Mouse (Mus musculus) liver, embryonic 14.5 days (tissue): ENCODE data around the gene Pglyrp2. TPM values are rescaled to one million over a fixed set of nuclear protein-coding genes. Genes with fewer than 3 reads are reported as not detected.

ENCODE experiments used
- ATAC-seq: fragments of 200-750 bp; cut with Nextera tagmentation; 2 replicates; pipeline ENCODE4 v1.8.0; 2017; ENCODE audit warnings: moderate number of reproducible peaks, mild to moderate bottlenecking, moderate library complexity; ENCODE audit not compliant: insufficient read depth
- DNase-seq, 3 experiments: peaks; one replicate each; pipeline ENCODE4 v3.0.0-alpha.2; 2012 to 2013; ENCODE audit warnings: low read depth in 3 of 3, low spot score in 3 of 3
- H3K27ac ChIP-seq: fragments of 300-500 bp; sonication (generic); 2 replicates; pipeline ENCODE4 v1.5.1; 2014; ENCODE audit warnings: moderate library complexity, mild to moderate bottlenecking, control low read depth, inconsistent platforms
- H3K27me3 ChIP-seq: fragments of 300-500 bp; sonication (generic); 2 replicates; pipeline ENCODE4 v1.6.1; 2014; ENCODE audit warnings: mild to moderate bottlenecking, low read length, moderate library complexity; ENCODE audit not compliant: control insufficient read depth, insufficient read depth
- H3K36me3 ChIP-seq: fragments of 300-500 bp; sonication (generic); replicated peaks from 2 replicates; pipeline ENCODE4 v1.6.1; 2014; ENCODE audit warnings: low read depth; ENCODE audit not compliant: control insufficient read depth, insufficient read depth
- H3K4me1 ChIP-seq, 2 experiments: fragments of 200-500 bp in 1 of 2; fragments of 300-500 bp in 1 of 2; sonication (generic) in 1 of 2; replicated peaks; 2 replicates each; pipeline ENCODE4 v1.6.1; 2012 to 2014; ENCODE audit warnings: antibody characterized with exemption in 1 of 2, inconsistent platforms in 1 of 2, low read length in 1 of 2; ENCODE audit not compliant: control insufficient read depth in 2 of 2, insufficient read depth in 2 of 2
- H3K4me2 ChIP-seq: fragments of 300-500 bp; sonication (generic); 2 replicates; pipeline ENCODE4 v1.6.1; 2014; ENCODE audit warnings: low read depth, mild to moderate bottlenecking, control low read depth, moderate library complexity
- H3K4me3 ChIP-seq, 2 experiments: fragments of 200-500 bp in 1 of 2; fragments of 300-500 bp in 1 of 2; sonication (generic) in 1 of 2; 2 replicates each; pipeline ENCODE4 v1.5.1; 2012 to 2014; ENCODE audit warnings: low read depth in 2 of 2, low read length in 2 of 2, mild to moderate bottlenecking in 2 of 2, control low read depth in 1 of 2, inconsistent platforms in 1 of 2, moderate library complexity in 1 of 2; ENCODE audit not compliant: insufficient read depth in 1 of 2
- H3K9ac ChIP-seq: fragments of 300-500 bp; sonication (generic); replicated peaks from 2 replicates; pipeline ENCODE4 v1.6.1; 2014; ENCODE audit warnings: mild to moderate bottlenecking, control low read depth, moderate library complexity
- H3K9me3 ChIP-seq: fragments of 300-500 bp; sonication (generic); 2 replicates; pipeline ENCODE4 v1.6.1; 2016; ENCODE audit warnings: low read length, mixed read lengths; ENCODE audit not compliant: control insufficient read depth
- CTCF ChIP-seq: IDR thresholded peaks from 2 replicates; pipeline ENCODE4 v1.5.1; 2016; ENCODE audit warnings: antibody characterized with exemption, low read depth, control low read depth
- EP300 ChIP-seq: IDR thresholded peaks from 2 replicates; pipeline ENCODE4 v1.6.1; 2016; ENCODE audit warnings: antibody characterized with exemption, low read depth
- WGBS: fragments of 180-500 bp; shearing (Covaris S2); extraction: QIAGEN DNeasy Blood & Tissue Kit; methylation state at CpG from one replicate; pipeline ENCODE4 v1.1.7; 2014; ENCODE audit not compliant: insufficient replicate concordance; 5-methylcytosine and 5-hydroxymethylcytosine counted together
- polyA plus RNA-seq, 2 experiments: library from polyadenylated mRNA; depleted of rRNA in 1 of 2; stranded (reverse) in 1 of 2; unstranded in 1 of 2; fragments of >200 nt; fragmentation: Nextera tagmentation in 1 of 2; extraction: Ambion mirVana in 1 of 2; gene quantifications; 2 replicates each; pipeline versions ENCODE4 v1.2.1 to v1.2.3; 2012 to 2014

Gene Pglyrp2
- polyA plus RNA-seq, 2 experiments, result 4.0 to 5.7 TPM

DNA sequence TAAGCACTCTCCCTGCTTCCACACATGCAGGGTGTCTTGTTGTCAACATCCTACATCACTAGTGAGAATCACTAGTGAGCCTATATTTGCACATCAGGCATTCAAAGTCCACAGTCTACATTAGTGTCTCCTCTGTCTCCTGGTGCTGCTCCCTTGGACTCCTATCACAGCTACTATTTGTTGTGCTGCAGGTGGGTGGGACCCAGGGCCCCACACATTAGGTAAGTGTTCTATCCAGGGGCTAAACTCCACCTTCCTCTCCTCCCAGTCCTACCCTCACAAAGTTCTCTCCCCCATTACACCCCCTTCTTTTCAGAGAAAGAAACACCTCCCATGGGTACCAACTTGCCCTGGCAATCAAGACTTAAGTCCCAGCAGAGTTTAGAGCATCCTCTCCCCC is 2.6 kb upstream of the Pglyrp2 start:
- Histone ChIP-seq H3K27me3 (no peaks in the 10 kb centered on the region), H3K27ac (no peak overlapping the region), H3K9ac (no peak overlapping the region), H3K36me3 (no peaks in the 10 kb centered on the region), H3K4me3 (no peak overlapping the region), H3K9me3 (no peaks in the 10 kb centered on the region), H3K4me1 (peaks cover 0 to 3% of the 10 kb centered on the region in 2 experiments; a peak in 2 of 4 replicates), H3K4me2 (no peak overlapping the region)
- DNase-seq (no peak), ATAC-seq (peak; percentile 45; the same call in 1 of the 2 replicates)
- TF ChIP-seq CTCF (no peak), EP300 (no peak)

DNA sequence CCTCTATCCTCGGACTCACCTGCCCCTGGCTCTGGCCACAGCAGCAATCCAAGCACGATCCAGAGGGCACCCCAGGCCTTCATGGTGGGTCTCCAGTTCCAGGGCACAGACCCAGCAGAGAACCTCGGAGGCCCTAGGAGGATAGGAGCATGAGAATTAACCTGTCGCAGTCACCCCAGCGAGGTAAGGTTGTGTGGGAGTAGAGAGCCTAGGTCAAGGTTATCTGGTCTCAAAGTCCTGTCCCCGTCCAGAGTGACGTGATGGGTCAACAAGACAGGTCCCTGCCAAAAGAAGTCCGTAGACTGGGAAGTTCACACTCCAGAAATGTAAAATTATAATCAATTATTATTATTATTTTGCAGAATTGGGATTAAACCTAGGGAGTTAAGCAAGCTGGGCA is 3.2 kb downstream of the Pglyrp2 start:
- H3K9ac ChIP-seq, result no peak overlapping the region
- H3K4me1 ChIP-seq, result peaks cover 0 to 6% of the 10 kb centered on the region in 2 experiments; a peak in 2 of 4 replicates
- no peak overlapping the region for H3K27ac ChIP-seq
- peak; percentile 21; the same call in 1 of the 2 replicates for ATAC-seq
- no peak overlapping the region for H3K4me2 ChIP-seq
- TF ChIP-seq CTCF, result no peak
- TF ChIP-seq EP300, result no peak
- WGBS, result 65% methylated on average over 8 of the region's 8 CpGs
- H3K36me3 ChIP-seq, result no peaks in the 10 kb centered on the region
- H3K9me3 ChIP-seq, result no peaks in the 10 kb centered on the region
- no peak overlapping the region for H3K4me3 ChIP-seq
- DNase-seq, result no peak
- H3K27me3 ChIP-seq, result no peaks in the 10 kb centered on the region

DNA sequence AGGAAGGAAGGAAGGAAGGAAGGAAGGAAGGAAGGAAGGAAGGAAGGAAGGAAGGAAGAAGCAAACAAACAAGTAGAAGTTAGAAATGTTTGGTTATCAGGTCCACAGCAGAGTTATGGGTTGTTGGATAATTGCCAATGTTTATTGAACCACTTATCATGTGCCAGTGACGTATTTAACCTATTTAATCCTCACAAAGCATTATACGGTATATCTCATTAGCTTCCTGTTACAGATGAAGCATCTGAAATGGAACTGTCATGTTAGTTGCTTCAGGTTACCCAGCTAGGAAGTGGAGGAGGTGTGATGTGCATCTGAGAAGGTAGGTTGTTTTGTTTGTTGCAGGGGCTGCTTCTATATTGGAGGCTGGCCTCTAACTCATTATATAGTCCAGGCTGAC is 4.0 kb downstream of the Pglyrp2 start:
- Histone ChIP-seq H3K27me3 (no peaks in the 10 kb centered on the region), H3K4me1 (peaks cover 0 to 6% of the 10 kb centered on the region in 2 experiments; a peak in 2 of 4 replicates), H3K36me3 (no peaks in the 10 kb centered on the region), H3K9ac (no peak overlapping the region), H3K9me3 (no peaks in the 10 kb centered on the region), H3K4me2 (no peak overlapping the region), H3K4me3 (no peak overlapping the region), H3K27ac (no peak overlapping the region)
- no peak for DNase-seq
- WGBS, result 52% methylated on average over 2 of the region's 2 CpGs
- ATAC-seq, result no peak
- TF ChIP-seq EP300 (no peak), CTCF (no peak)

DNA sequence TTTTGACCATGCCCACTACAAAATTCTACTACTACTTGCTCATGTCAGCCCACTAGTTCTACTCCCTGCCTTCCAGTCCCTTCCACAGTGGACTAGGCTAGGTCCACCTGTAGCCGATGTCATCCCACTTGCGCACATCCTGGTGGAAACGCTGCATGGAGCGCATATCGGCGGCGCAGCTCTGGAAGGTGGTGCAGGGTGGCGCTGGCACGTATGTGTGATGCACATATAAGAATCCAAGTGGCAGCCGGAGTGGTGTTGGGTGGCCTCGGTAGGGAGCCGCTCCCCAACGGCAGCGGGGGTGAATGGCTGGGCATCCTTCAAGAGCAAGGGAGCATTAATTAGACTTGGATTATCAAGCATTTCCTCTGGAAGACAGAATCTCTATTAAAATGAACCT is 7.2 kb downstream of the Pglyrp2 start:
- no peak overlapping the region for H3K4me3 ChIP-seq
- H3K4me2 ChIP-seq, result no peak overlapping the region
- 93% methylated on average over 14 of the region's 14 CpGs for WGBS
- ATAC-seq, result no peak
- H3K36me3 ChIP-seq, result no peaks in the 10 kb centered on the region
- TF ChIP-seq CTCF, result no peak
- TF ChIP-seq EP300, result no peak
- DNase-seq, result no peak
- H3K27ac ChIP-seq, result no peak overlapping the region
- H3K4me1 ChIP-seq, result peaks cover 0 to 3% of the 10 kb centered on the region in 2 experiments; a peak in 2 of 4 replicates
- no peak overlapping the region for H3K9ac ChIP-seq
- no peaks in the 10 kb centered on the region for H3K27me3 ChIP-seq
- no peaks in the 10 kb centered on the region for H3K9me3 ChIP-seq

- Histone ChIP-seq H3K9ac (no peak overlapping the region), H3K27me3 (no peaks in the 10 kb centered on the region), H3K4me1 (no peaks in the 10 kb centered on the region), H3K27ac (no peak overlapping the region), H3K36me3 (no peaks in the 10 kb centered on the region), H3K4me3 (no peak overlapping the region), H3K9me3 (no peaks in the 10 kb centered on the region), H3K4me2 (no peak overlapping the region)
- WGBS, result 72% methylated on average over 24 of the region's 24 CpGs
- TF ChIP-seq EP300 (no peak), CTCF (no peak)
- DNase-seq (no peak), ATAC-seq (no peak)
Measured at GRCm38 (mm10) chr17:32415417-32416020, 8.4 kb downstream of the Pglyrp2 start.
